Mouse (Mus musculus) CD8-positive naive resting alpha-beta T cell, adult 2 months (primary cell): ENCODE results near the gene Commd2.

Experiments
- DNase-seq, 2 experiments: peaks; one replicate each; pipeline ENCODE4 v3.0.0; 2022; ENCODE audit warnings: low read depth in 2 of 2, low spot score in 2 of 2

Gene Commd2

GRCm38 (mm10) chr3:57619718-57620117 is 31.8 kb downstream of the Commd2 start:
- no peak for DNase-seq

DNA sequence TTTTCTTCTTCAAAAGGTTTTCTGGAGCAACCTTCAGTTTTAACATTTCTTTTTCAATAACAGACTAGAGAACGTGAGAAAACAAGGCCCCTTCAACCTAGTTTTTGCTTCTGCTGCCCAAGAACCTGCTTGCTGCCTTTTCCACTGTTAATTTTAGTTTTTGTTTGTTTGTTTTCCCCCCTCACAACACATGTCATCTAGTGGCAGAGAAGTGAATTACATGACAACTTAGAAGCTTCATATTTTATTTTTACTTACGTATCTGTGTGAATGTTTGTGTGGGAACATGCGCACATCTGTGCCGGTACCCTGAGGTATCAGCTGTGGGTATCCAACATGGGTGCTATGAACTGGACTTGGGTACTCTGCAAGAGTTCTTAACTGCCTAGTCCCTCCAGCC is 35.9 kb downstream of the Commd2 start:
- no peak for DNase-seq

DNA sequence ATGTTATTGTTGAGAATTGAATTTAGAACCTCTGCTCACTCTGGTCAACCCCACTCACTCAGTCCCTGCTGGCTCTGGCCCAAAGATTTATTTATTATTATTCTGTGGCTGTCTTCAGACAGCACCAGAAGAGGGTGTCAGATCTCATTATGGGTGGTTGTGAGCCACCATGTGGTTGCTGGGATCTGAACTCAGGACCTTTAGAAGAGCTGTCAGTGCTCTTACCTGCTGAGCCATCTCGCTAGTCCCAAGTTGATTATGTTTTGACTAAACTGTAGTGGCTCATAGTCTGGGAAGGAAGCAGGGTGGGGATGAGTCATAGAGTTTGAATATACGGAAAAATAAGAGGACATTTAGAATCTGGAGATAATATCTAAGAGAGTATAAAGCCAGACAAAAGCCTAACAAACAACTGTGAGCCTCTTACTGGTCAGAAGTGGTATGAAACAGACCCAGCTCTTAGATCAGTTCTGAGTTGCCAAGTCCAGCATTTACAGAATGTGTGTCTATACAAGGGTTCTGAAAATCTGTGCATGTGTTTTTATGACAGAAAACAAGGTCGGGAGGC is 39.0 kb downstream of the Commd2 start:
- no peak for DNase-seq

GRCm38 (mm10) chr3:57611776-57612175 is 39.7 kb downstream of the Commd2 start:
- DNase-seq, result no peak

DNA sequence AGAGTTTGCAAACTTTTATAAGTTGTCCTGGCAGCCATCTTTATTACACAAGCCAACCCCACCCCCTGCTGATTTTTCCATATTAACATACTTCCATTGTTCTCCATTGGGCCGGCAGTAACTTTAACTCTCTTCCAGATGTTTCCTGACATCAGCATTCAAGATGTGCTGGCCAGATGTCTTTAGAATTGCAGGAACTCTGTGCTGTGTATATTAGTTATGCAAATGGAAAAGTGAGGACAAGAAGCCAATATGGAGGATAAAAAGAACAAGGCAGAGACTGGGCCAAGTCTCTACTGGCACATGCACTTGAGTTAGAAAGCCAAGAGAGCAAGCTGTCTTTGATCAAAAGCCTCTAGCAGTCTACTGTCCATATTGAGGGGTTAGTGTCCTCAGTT is 46.9 kb downstream of the Commd2 start:
- DNase-seq, result no peak

GRCm38 (mm10) chr3:57603891-57604617 is 47.5 kb downstream of the Commd2 start:
- DNase-seq, result no peak

DNA sequence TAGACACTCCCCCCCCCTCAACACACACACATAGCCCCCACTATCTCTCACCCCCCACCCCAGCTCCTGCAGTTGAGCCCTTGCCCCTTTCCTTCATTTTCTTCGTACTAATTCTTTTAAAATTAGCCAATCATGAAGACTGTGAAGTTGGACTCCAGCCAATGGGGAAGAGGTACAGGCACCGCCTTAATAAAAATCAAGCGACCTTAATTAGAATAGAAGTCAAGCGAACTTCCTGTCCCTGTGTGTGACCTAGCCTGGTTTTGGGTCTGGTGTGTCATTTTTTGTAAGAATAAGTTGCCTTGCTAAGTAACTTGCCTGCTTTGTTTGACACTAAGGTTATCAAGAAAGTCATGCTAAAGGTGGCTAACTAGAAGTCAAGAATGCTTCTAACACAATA is 48.9 kb downstream of the Commd2 start:
- DNase-seq, result no peak

GRCm38 (mm10) chr3:57596566-57596965 is 54.9 kb downstream of the Commd2 start:
- DNase-seq, result no peak

DNA sequence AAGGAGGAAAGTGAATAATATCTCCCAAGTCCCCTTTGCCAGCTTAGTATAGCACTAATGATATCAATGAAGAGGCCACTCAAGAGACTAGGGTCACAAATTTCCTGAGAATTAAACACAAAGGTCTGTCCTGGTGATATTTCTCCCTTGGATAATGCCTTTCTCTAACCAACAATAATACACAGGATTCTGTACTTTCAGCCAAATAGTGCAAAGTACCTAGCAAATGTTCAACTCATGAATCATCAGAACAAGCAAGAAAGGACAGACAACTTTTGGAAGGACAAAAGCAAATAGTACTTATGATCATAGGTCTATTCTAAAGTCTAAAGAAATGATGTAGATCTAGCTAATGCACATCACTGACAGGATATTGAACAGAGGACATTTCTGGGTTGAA is 56.0 kb downstream of the Commd2 start:
- no peak for DNase-seq
